Mouse (Mus musculus) kidney, adult 2 months (tissue): ENCODE data around the gene Srp14. TPM values are rescaled to one million over a fixed set of nuclear protein-coding genes. Genes with fewer than 3 reads are reported as not detected.

Experiments used
- DNase-seq: peaks from one replicate; pipeline ENCODE4 v3.0.0; 2021
- H3K27ac ChIP-seq: fragments of 200-500 bp; 2 replicates; pipeline ENCODE4 v1.5.1; 2012; ENCODE audit warnings: low read depth, low read length, control low read depth, inconsistent platforms; ENCODE audit not compliant: insufficient read depth
- H3K27me3 ChIP-seq: fragments of 200-500 bp; replicated peaks from 2 replicates; pipeline ENCODE4 v1.6.1; 2012; ENCODE audit warnings: mild to moderate bottlenecking, moderate library complexity, low read length, inconsistent platforms; ENCODE audit not compliant: control insufficient read depth, insufficient read depth
- H3K36me3 ChIP-seq: fragments of 200-500 bp; 2 replicates; pipeline ENCODE4 v1.6.1; 2012; ENCODE audit warnings: mild to moderate bottlenecking, moderate library complexity, low read length, inconsistent platforms; ENCODE audit not compliant: control insufficient read depth, insufficient read depth
- H3K4me1 ChIP-seq: fragments of 200-500 bp; 2 replicates; pipeline ENCODE4 v1.6.1; 2011; ENCODE audit warnings: low read length; ENCODE audit not compliant: control insufficient read depth, insufficient read depth
- H3K4me3 ChIP-seq: fragments of 200-500 bp; 2 replicates; pipeline ENCODE4 v1.5.1; 2011; ENCODE audit warnings: mild to moderate bottlenecking, low read depth, low read length, control low read depth; ENCODE audit not compliant: insufficient read depth
- CTCF ChIP-seq: fragments of 200-500 bp; conservative IDR thresholded peaks from 2 replicates; pipeline ENCODE4 v1.5.1; 2011; ENCODE audit warnings: low read depth, mild to moderate bottlenecking, control low read depth, low read length, moderate library complexity, mixed read lengths; ENCODE audit not compliant: insufficient read depth, insufficient read length
- POLR2A ChIP-seq: fragments of 200-500 bp; IDR thresholded peaks from one replicate; pipeline ENCODE4 v1.6.1; 2011; ENCODE audit warnings: low read depth, low read length, control low read depth
- WGBS: fragments of 180-500 bp; shearing (Covaris S2); methylation state at CpG from one replicate; pipeline ENCODE4 v1.1.7; 2018; 5-methylcytosine and 5-hydroxymethylcytosine counted together
- polyA plus RNA-seq: library from polyadenylated mRNA; depleted of rRNA; stranded (reverse); fragments of >200 nt; gene quantifications from 2 replicates; pipeline ENCODE4 v1.2.3, GENCODE M21; 2012

Srp14 gene
- polyA plus RNA-seq, 1 experiment = 77.2 TPM

DNA sequence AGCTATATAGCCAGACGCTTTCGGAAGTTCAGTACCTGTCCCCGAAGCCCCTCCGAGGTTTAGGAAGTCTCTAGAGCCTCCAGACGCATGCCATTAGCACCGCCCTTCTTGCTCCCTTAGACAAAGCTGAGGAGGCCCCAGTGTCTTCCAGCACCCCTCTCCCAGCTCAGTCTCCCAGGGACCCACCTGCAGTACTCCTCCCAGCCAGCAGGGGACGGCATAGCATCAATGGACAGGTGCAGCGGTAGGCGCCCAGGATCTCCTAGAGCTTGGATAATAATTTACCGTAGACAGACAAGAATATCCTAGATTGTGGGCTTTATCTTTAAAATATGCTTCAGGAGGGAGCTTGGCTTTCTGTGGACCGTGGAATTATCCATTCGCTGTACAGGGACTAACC lies 7.4 kb upstream of the Srp14 start:
- no peak overlapping the region for H3K27ac ChIP-seq
- no peak for TF ChIP-seq POLR2A
- peak; percentile 97 for TF ChIP-seq CTCF
- H3K4me1 ChIP-seq = peaks cover 9% of the 10 kb centered on the region; the same call in 1 of the 2 replicates
- DNase-seq = peak; percentile 87
- H3K36me3 ChIP-seq = no peaks in the 10 kb centered on the region
- no peaks in the 10 kb centered on the region for H3K27me3 ChIP-seq
- H3K4me3 ChIP-seq = no peak overlapping the region
- WGBS = 18% methylated on average over 12 of the region's 12 CpGs

DNA sequence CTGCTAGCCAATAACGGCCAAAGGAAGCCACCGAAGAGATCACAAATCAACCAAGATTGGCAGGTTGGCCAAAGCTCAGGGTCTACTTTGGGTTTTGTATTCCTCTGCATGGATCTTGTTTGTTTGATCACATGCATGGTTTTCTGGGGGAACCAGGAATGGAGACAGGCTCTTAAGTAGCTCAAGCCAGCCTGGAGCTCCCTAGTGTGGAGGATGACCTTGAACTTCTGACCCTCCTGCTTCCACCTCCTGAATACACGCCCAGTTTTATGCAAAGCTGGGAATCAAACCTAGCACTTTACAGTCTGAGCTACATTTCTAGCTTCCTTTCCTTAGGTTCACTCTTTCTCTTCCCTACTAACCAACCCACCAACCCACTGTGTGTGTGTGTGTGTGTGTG lies 5.9 kb upstream of the Srp14 start:
- WGBS = 74% methylated on average over 3 of the region's 3 CpGs
- TF ChIP-seq POLR2A (no peak), CTCF (no peak)
- DNase-seq = no peak
- H3K27ac ChIP-seq = no peak overlapping the region
- H3K4me1 ChIP-seq = peaks cover 4% of the 10 kb centered on the region; the same call in 1 of the 2 replicates
- H3K4me3 ChIP-seq = no peak overlapping the region
- H3K27me3 ChIP-seq = no peaks in the 10 kb centered on the region
- H3K36me3 ChIP-seq = no peaks in the 10 kb centered on the region

DNA sequence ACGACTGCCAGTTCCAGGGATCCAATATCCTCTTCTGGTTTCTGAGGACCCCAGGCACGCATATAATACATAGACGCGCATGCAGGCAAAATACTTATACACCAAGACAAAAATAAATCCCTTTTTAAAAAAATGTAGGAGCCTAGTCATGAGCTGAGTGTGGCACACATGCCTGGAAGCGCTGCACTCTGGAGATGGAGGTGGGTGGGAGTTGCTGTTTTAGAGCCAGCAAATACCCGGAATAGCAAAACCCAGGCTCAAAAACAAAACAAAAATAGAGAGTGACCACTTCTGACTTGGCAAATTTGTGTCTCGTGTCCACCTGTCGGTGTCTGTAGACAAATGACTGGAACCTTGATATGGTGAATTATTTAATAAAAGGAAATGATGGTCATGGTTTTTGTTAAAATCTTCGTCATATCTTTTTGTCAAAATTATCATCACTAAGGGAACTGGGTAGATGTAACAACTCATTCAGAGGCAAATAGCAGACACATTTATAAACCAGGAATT lies 4.9 kb upstream of the Srp14 start:
- peaks cover 3% of the 10 kb centered on the region; the same call in 1 of the 2 replicates for H3K4me1 ChIP-seq
- H3K36me3 ChIP-seq = no peaks in the 10 kb centered on the region
- no peak overlapping the region for H3K4me3 ChIP-seq
- no peak overlapping the region for H3K27ac ChIP-seq
- TF ChIP-seq POLR2A (no peak), CTCF (no peak)
- DNase-seq = no peak
- 83% methylated on average over 9 of the region's 9 CpGs for WGBS
- no peaks in the 10 kb centered on the region for H3K27me3 ChIP-seq

DNA sequence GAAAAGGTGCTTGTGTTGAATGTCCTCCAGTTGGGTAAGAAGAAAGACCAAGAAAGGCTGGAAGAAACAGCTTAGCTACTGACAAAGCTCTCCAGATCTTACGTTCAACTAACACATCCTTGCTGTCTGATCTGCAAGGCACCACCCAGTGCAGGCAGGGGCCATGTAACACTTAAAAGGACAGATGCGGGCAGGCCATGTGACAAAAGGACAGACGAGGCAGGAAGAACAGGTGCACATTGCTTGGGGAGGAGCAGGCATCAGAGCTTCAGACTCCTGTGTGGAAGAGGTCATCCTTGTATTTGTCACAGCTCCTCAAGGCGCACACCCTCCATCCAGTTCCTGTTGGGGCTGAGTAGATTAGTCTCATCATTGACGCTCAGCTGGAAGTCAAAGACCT lies 3.5 kb upstream of the Srp14 start:
- Histone ChIP-seq H3K27me3 (no peaks in the 10 kb centered on the region), H3K4me1 (peaks cover 7% of the 10 kb centered on the region; the same call in 1 of the 2 replicates), H3K4me3 (no peak overlapping the region), H3K27ac (no peak overlapping the region), H3K36me3 (no peaks in the 10 kb centered on the region)
- DNase-seq = no peak
- 87% methylated on average over 5 of the region's 5 CpGs for whole genome bisulfite sequencing
- no peak for TF ChIP-seq CTCF
- no peak for TF ChIP-seq POLR2A

DNA sequence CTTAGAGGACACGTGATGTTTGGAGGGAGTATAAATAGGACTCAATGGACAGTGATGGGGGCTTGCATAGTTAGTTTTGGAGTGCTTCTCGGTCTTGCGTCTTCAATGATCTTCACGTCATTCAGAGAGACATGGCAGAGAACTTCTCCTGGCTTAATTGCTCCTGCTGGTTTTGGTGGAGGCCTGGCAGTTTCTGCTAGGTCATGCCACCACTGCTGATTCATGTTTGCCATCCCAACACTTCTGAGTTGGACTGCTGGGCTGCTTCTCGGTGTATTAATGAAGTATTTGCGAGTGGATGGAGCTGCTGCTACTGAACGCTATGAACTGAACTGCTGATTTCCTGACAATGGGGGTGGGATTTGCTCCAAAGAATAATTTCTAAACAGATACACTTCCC lies 1.4 kb upstream of the Srp14 start:
- H3K27ac ChIP-seq = no peak overlapping the region
- H3K27me3 ChIP-seq = no peaks in the 10 kb centered on the region
- H3K36me3 ChIP-seq = no peaks in the 10 kb centered on the region
- TF ChIP-seq POLR2A (no peak), CTCF (no peak)
- no peak overlapping the region for H3K4me3 ChIP-seq
- no peak for DNase-seq
- H3K4me1 ChIP-seq = 0 out of 2 replicates have a peak, but pooled peaks cover 3% of the 10 kb centered on the region
- WGBS = 95% methylated on average over 7 of the region's 7 CpGs

DNA sequence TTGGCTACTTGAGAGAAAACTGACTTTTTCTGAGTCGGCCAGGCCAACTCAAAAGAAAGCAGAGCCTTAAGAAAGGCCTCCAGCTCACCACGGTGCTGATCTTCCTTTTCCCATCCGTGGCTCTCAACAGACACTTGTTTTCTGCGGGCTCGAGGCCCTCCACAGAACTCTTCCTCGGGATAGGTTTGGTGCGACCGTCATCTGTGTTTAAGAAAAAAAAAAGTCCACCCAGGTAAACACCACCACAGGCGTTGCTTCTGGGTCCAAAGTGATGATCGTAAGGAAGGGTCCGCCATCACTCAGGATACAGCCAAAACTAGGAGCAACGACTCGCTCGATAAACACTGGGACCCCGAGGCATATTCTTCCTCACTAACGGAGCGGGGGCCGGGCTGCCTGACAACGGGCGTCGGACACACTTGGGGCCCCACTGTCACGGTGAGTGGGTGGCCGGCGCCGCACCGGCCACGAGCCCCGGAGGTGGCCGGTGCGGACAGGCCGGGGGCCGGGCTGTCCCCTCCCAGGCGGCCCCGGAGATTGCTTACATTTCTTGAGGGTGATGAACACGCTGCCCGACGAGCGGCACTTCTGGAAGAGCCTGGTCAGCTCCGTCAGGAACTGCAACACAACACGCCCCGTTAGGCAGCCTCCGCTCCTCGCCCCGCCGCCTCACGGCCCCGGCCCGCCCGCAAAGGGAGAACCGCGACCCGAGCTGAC lies 520 bp downstream of the Srp14 start:
- no peaks in the 10 kb centered on the region for H3K36me3 ChIP-seq

DNA sequence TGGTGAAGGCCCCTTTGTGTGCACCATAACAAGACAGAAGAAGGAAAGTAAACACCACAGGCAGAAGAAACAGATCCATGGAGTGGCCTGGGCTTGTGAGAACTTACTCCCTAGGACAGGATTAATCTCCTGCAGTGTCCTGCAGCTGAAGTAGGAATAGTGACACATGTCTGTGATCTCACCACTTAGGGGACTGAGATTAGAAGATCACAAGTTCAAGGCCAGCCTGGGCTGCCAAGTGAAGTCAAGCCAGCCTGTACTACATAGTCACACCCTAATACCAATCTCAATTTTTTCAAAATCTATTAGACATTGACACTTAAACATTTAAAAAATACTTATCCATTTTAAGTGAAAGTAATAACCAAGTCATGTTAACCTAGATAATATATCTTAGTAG lies 11.2 kb downstream of the Srp14 start:
- Histone ChIP-seq H3K27ac (no peak overlapping the region), H3K36me3 (peaks cover 7% of the 10 kb centered on the region; the same call in 1 of the 2 replicates), H3K4me3 (no peak overlapping the region), H3K27me3 (no peaks in the 10 kb centered on the region), H3K4me1 (no peaks in the 10 kb centered on the region)
- no peak for TF ChIP-seq POLR2A
- TF ChIP-seq CTCF = no peak
- no peak for DNase-seq

More for the DNA sequence above, 520 bp downstream of the Srp14 start:
- no peak for TF ChIP-seq CTCF
- TF ChIP-seq POLR2A = no peak
- H3K27me3 ChIP-seq = no peaks in the 10 kb centered on the region
- H3K27ac ChIP-seq = peak overlapping the region; percentile 50
- WGBS = 2% methylated on average over 52 of the region's 52 CpGs
- 0 out of 2 replicates have a peak, but pooled peaks cover 3% of the 10 kb centered on the region for H3K4me1 ChIP-seq
- no peak for DNase-seq
- H3K4me3 ChIP-seq = peak overlapping the region; percentile 86
